Mouse (Mus musculus) forebrain, embryonic 16.5 days (tissue): ENCODE measurements around the gene Gm28778. TPM values are rescaled to one million over a fixed set of nuclear protein-coding genes. Genes with fewer than 3 reads are reported as not detected.
"Not testable (repeated sequence)": the region's sequence is repeated elsewhere in the genome, so short reads cannot be mapped to it uniquely, and the experiment has no call there.

Experiments used
- ATAC-seq: fragments of 200-750 bp; cut with Nextera tagmentation; 2 replicates; pipeline ENCODE4 v1.8.0; 2017; ENCODE audit warnings: mild to moderate bottlenecking, moderate library complexity
- H3K27ac ChIP-seq: fragments of 300-500 bp; sonication (generic); 2 replicates; pipeline ENCODE4 v1.5.1; 2014; ENCODE audit warnings: low read length, control low read depth
- H3K27me3 ChIP-seq: fragments of 300-500 bp; sonication (generic); replicated peaks from 2 replicates; pipeline ENCODE4 v1.6.1; 2014; ENCODE audit warnings: low read length; ENCODE audit not compliant: control insufficient read depth, insufficient read depth
- H3K36me3 ChIP-seq: fragments of 300-500 bp; sonication (generic); 2 replicates; pipeline ENCODE4 v1.6.1; 2014; ENCODE audit not compliant: control insufficient read depth, insufficient read depth
- H3K4me1 ChIP-seq: fragments of 300-500 bp; sonication (generic); replicated peaks from 2 replicates; pipeline ENCODE4 v1.6.1; 2014; ENCODE audit warnings: low read length; ENCODE audit not compliant: control insufficient read depth, insufficient read depth
- H3K4me2 ChIP-seq: fragments of 300-500 bp; sonication (generic); 2 replicates; pipeline ENCODE4 v1.6.1; 2014; ENCODE audit warnings: mild to moderate bottlenecking, low read length, control low read depth
- H3K4me3 ChIP-seq: fragments of 300-500 bp; sonication (generic); replicated peaks from 2 replicates; pipeline ENCODE4 v1.5.1; 2014; ENCODE audit warnings: mild to moderate bottlenecking, low read length, control low read depth
- H3K9ac ChIP-seq: fragments of 300-500 bp; sonication (generic); replicated peaks from 2 replicates; pipeline ENCODE4 v1.6.1; 2014; ENCODE audit warnings: low read depth, low read length, control low read depth
- H3K9me3 ChIP-seq: fragments of 300-500 bp; sonication (generic); 2 replicates; pipeline ENCODE4 v1.6.1; 2016; ENCODE audit warnings: low read length; ENCODE audit not compliant: control insufficient read depth
- WGBS: fragments of 180-500 bp; shearing (Covaris S2); extraction: QIAGEN DNeasy Blood & Tissue Kit; methylation state at CpG from one replicate; pipeline ENCODE4 v1.1.7; 2014; 5-methylcytosine and 5-hydroxymethylcytosine counted together
- polyA plus RNA-seq: library from polyadenylated mRNA; unstranded; fragments of >200 nt; fragmentation: Nextera tagmentation; extraction: Ambion mirVana; gene quantifications from 2 replicates; pipeline ENCODE4 v1.2.1, GENCODE M21; 2015

The Gm28778 gene
- polyA plus RNA-seq = not detected in 2 replicates

DNA sequence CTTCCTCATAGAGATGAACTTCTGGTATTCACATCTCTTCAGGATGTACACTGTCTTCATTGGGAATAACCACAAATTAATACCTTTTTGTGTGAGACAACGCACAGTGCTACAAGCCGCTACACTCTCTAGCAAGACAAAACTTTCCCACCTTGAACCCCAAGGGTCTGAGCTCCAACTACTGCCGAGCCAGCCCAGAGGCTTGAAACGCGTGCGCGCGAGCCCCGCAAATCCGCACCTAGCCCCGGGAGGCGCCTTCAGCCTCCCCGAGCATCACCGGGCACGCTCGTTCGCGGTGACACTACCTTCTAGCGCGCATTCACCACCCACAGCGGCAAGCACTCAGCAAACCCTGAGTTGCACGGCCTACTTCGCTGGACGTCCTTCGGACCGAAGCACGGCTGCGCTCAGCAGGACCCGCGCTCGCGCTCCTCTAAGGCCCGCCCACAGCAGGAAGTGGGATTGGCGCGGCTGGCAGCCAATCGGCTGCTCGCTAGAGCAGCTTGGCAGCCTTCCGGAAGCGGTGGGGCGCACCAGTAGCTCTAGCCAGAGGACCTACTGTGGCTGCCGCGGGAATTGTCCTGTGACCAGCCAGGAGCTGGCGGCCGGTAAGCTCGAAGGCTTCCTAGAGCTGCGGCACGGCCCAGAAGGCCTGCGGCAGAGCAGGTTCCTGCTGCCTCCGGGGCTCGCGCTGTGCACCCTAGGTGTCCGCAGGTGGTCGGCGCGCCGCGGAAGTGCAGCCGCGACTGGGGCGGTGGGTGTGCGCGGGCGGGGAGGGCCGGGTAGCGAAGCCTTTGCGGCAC, at the start of gene Gm28778, which contains the start of the genes Pms1 and Ormdl1:
Gene Gm28778 (plus strand): TSS at position 531 of the 803 bp plus-strand sequence.
Gene Pms1 (minus strand): TSS at position 438 of the 803 bp plus-strand sequence.
Gene Ormdl1 (plus strand): TSS at position 515 of the 803 bp plus-strand sequence.
- under 1% methylated on average over 66 of the region's 66 CpGs for WGBS
- no peaks in the 10 kb centered on the region for H3K36me3 ChIP-seq
- H3K9me3 ChIP-seq = no peaks in the 10 kb centered on the region
- H3K27me3 ChIP-seq = no peaks in the 10 kb centered on the region
- H3K27ac ChIP-seq = peak within 1 kb of the TSS; percentile 51
- peak within 1 kb of the TSS; percentile 60 for H3K9ac ChIP-seq
- ATAC-seq = peak; percentile 100
- peaks cover 12% of the 10 kb centered on the region for H3K4me1 ChIP-seq
- peak within 1 kb of the TSS; percentile 64 for H3K4me3 ChIP-seq
- H3K4me2 ChIP-seq = peak within 1 kb of the TSS; percentile 69

DNA sequence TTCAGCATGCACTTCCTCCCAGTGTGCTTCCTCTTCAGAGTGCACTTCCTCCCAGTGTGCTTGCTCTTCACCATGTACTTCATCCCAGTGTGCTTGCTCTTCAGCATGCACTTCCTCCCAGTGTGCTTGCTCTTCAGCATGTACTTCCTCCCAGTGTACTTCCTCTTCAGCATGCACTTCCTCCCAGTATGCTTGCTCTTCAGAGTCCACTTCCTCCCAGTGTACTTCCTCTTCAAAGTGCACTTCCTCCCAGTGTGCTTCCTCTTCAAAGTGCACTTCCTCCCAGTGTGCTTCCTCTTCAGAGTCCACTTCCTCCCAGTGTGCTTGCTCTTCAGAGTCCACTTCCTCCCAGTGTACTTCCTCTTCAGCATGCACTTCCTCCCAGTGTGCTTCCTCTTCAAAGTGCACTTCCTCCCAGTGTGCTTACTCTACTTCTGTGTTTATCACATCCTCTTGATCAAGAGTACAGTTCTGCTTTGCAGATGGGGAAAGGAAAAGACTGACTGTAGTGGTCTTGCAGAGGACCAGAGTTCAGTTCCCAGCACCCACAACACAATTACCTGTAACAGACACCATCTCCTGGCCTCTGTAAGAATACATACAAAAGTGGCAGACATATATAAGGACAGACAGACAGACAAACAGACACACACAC, 31.8 kb upstream of the Gm28778 start:
- H3K36me3 ChIP-seq, H3K4me1 ChIP-seq, H3K27me3 ChIP-seq, H3K9ac ChIP-seq, H3K4me2 ChIP-seq, ATAC-seq, H3K27ac ChIP-seq, H3K4me3 ChIP-seq, H3K9me3 ChIP-seq: not testable (repeated sequence)

DNA sequence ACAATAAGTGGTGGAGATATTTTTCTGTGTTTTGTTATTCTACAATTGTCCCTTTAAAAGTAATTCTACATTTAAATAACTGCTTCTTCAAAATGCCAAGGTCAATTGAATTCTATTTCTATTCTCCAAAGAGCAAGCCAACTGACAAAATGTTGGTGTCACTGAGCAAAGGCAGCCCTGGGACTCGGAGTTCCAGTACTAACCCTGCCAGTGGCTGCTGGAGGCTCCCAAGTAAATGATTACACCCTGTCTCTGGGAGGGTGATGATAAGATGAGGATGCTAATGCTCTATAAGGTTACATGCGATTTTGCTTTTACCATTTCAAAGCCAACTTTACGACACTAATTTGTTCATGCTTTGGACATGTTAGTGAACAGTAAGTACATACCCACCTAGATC, 27.0 kb upstream of the Gm28778 start:
- H3K4me2 ChIP-seq = no peak overlapping the region

DNA sequence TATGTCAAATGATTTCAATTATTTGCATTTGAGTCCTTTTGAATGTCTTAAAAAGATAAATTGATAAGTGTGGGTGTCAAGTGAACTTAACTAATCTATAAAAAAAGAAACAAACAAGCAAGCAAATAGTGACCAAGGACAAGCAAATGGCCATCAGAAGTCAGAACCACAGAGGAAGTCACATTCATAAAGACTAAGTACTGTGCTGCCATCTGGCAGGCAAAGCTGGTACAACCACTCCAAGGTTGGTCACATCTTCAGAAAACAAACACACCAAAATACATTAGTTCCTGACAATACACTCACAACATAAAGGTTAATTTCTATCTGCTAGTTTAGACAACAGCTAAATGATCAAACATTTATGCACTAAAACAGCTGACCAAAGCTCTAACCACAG, 24.3 kb upstream of the Gm28778 start:
- Histone ChIP-seq H3K9ac (no peak overlapping the region), H3K27ac (no peak overlapping the region), H3K4me3 (no peak overlapping the region), H3K4me1 (no peaks in the 10 kb centered on the region), H3K9me3 (no peaks in the 10 kb centered on the region), H3K4me2 (no peak overlapping the region), H3K36me3 (no peaks in the 10 kb centered on the region), H3K27me3 (no peaks in the 10 kb centered on the region)
- no peak for ATAC-seq

More for the DNA sequence above, 27.0 kb upstream of the Gm28778 start:
- no peak for ATAC-seq
- H3K27me3 ChIP-seq = no peaks in the 10 kb centered on the region
- no peaks in the 10 kb centered on the region for H3K36me3 ChIP-seq
- H3K9me3 ChIP-seq = no peaks in the 10 kb centered on the region
- no peak overlapping the region for H3K4me3 ChIP-seq
- H3K4me1 ChIP-seq = no peaks in the 10 kb centered on the region
- no peak overlapping the region for H3K27ac ChIP-seq
- no peak overlapping the region for H3K9ac ChIP-seq
- 90% methylated on average over 3 of the region's 3 CpGs for whole genome bisulfite sequencing

DNA sequence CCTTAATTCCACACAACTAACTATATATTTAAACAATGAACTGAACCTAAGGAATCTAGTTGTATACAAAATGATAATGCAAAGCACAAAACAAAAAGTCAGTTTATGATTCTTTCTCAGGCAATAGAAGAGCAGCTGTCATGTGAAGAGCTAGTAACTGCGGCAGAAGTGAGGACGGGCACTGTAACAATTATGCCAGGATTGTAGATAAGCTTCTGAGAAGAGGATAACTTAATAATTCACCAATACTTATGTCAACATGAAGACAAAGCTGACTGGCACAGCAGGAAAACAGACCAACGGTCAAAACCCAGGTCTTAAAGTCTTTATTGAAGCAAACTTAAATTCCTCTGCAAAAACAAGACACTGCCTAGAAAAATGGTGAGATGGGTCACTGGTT, 5.7 kb upstream of the Gm28778 start:
- 94% methylated on average over 3 of the region's 3 CpGs for WGBS
- ATAC-seq = no peak
- no peaks in the 10 kb centered on the region for H3K36me3 ChIP-seq

DNA sequence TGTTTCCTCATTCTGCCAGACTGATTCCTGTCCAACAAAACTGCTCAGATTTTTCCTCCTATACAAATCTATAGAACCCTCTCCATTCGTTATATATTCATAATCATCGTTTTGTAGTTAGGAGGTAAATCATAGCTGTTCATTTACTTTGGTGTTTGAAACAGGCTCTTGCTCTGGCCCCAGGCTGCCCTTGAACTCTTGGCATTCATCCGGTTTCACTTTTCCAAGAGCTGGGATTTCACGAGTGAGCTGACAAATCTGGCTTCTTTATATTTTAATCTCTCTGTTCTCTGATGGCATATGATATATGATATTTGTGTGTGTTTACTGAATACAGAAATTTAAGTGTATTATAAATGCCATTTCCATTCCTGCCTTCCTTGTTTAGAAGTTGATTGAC, 3.6 kb downstream of the Gm28778 start:
- Histone ChIP-seq H3K4me1 (peaks cover 12% of the 10 kb centered on the region), H3K27ac (no peak overlapping the region), H3K27me3 (no peaks in the 10 kb centered on the region), H3K4me2 (no peak overlapping the region), H3K36me3 (no peaks in the 10 kb centered on the region), H3K4me3 (no peak overlapping the region), H3K9me3 (no peaks in the 10 kb centered on the region), H3K9ac (no peak overlapping the region)
- WGBS = 86% methylated on average over 4 of the region's 4 CpGs
- no peak for ATAC-seq

More for the DNA sequence above, 5.7 kb upstream of the Gm28778 start:
- no peak overlapping the region for H3K4me3 ChIP-seq
- no peak overlapping the region for H3K27ac ChIP-seq
- H3K9ac ChIP-seq = no peak overlapping the region
- no peaks in the 10 kb centered on the region for H3K27me3 ChIP-seq
- H3K4me1 ChIP-seq = 0 out of 2 replicates have a peak, but pooled peaks cover 2% of the 10 kb centered on the region
- H3K4me2 ChIP-seq = no peak overlapping the region
- no peaks in the 10 kb centered on the region for H3K9me3 ChIP-seq

DNA sequence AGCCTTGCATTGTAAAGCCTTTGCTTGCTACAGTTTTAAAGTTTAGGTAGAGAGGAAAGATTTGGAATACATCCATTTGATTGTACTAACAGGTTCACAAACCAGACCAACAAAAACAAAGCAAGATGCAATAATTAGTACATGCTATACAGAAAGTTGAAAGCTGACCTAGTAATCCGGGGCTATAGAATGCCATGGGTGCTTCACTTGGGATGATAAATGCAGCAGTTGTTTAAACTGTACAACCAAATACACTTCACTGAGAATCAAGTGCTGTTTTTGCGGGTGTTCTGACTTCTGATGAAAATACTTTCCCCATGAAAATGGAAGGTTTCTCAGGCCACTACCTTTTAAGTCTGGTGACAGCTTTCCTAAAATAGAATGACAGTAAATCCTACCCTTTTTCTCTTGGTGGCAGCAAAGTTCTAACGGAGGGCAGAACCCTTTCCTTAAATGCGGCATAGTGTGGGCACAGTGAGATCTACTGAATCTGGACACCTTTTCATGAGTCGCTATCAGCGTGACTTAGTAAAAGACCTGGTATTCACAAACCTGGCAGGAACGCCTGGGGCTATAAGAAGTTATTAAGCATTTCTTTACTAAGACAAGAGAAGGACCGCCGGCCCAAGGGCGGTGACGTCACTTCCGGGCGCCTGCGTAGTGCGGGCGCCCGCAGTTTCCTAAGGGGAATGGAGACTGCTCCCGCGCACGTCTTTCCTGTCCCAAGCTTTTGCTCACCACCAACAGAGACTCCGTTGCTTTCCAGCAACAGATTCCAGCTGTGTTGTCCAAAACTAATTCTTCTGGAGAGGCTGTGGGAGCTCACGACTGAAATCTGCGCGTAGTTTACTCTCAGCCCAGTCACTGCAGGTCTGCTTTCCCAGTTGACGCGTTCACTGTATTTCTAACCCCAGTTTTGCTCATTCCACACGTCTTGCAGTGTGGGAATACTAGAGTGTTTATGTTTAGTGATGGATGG, 16.4 kb downstream of the Gm28778 start, which contains the start of gene Osgepl1:
Gene Osgepl1 (plus strand): TSS at position 636 of the 979 bp plus-strand sequence.
- peak within 1 kb of the TSS; percentile 86 for H3K27ac ChIP-seq
- H3K36me3 ChIP-seq = no peaks in the 10 kb centered on the region
- ATAC-seq = peak; percentile 99
- H3K9me3 ChIP-seq = no peaks in the 10 kb centered on the region
- peak within 1 kb of the TSS; percentile 63 for H3K4me2 ChIP-seq
- peak within 1 kb of the TSS; percentile 62 for H3K4me3 ChIP-seq
- WGBS = 2% methylated on average over 27 of the region's 27 CpGs
- peak within 1 kb of the TSS; percentile 67 for H3K9ac ChIP-seq
- H3K4me1 ChIP-seq = peaks cover 6% of the 10 kb centered on the region
- H3K27me3 ChIP-seq = no peaks in the 10 kb centered on the region

DNA sequence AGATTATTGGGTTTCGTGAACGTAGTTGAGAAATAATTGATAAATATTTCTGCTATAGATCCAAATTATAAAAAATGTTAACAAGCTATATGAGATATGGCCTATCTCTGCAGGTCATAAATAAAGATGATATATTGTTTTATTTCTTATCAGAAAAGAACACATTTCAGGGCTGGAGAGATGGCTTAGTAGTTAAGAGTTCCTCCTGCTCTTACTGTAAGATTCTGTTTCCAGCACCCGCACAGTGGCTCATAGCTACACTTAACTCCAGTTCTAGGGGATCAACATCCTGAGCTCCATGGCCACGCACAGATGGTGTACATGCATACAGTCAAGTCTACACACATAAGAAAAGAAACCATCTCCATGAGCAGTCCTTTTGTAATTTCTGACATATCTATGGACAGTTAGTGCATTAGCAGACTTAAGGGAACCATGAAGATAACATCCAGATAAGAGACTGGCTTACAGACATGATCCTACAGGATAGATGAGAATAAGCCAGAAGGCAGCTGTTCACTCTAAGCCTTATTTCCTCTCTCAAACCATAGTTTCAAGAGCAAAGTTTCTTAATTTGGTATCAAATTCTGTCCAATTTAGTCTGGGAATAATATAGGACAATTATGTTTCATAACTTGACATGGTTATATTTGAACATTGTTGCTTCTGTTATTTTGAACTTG, 24.9 kb downstream of the Gm28778 start:
- no peak overlapping the region for H3K27ac ChIP-seq
- WGBS = 97% methylated on average over 4 of the region's 4 CpGs
- ATAC-seq = no peak
- H3K9me3 ChIP-seq = no peaks in the 10 kb centered on the region
- no peaks in the 10 kb centered on the region for H3K27me3 ChIP-seq
- no peak overlapping the region for H3K4me2 ChIP-seq
- H3K36me3 ChIP-seq = peaks cover 12% of the 10 kb centered on the region
- H3K4me3 ChIP-seq = no peak overlapping the region
- H3K9ac ChIP-seq = no peak overlapping the region
- no peaks in the 10 kb centered on the region for H3K4me1 ChIP-seq
